Mouse (Mus musculus) liver, embryonic 14.5 days (tissue): Measurements from ENCODE around the gene S100a16.

Experiments
- CTCF ChIP-seq: IDR thresholded peaks from 2 replicates; pipeline ENCODE4 v1.5.1; 2016; ENCODE audit warnings: antibody characterized with exemption, low read depth, control low read depth
- EP300 ChIP-seq: IDR thresholded peaks from 2 replicates; pipeline ENCODE4 v1.6.1; 2016; ENCODE audit warnings: antibody characterized with exemption, low read depth

- TF ChIP-seq CTCF (no peak), EP300 (no peak)
Measured at GRCm38 (mm10) chr3:90508950-90509746, 27.9 kb upstream of the S100a16 start, which contains the start of gene Chtop.
